Mouse (Mus musculus): ENCODE measurements around the gene Il1r2.

- TF ChIP-seq CTCF (IDR thresholded peaks at IDR 0.05; ENCODE audit: borderline replicate concordance, insufficient read depth, low read length) (no peak), POLR2A (IDR thresholded peaks at IDR 0.05; ENCODE audit: low read depth, low read length) (no peak)
Observed at GRCm38 (mm10) chr1:40037831-40038230, 36.0 kb upstream of the Il1r2 start.

Data from embryonic fibroblast, embryonic 13.5 days (primary cell).